Mouse (Mus musculus) hindbrain, embryonic 16.5 days (tissue): ENCODE results near the gene Slc9a9. TPM values are rescaled to one million over a fixed set of nuclear protein-coding genes. Genes with fewer than 3 reads are reported as not detected.

Experiments
- ATAC-seq: fragments of 200-750 bp; cut with Nextera tagmentation; 2 replicates; pipeline ENCODE4 v1.8.0; 2017; ENCODE audit warnings: moderate TSS enrichment, moderate library complexity
- H3K27ac ChIP-seq: fragments of 300-500 bp; sonication (generic); 2 replicates; pipeline ENCODE4 v1.5.1; 2014; ENCODE audit warnings: low read depth, mild to moderate bottlenecking, control low read depth, low read length, moderate library complexity
- H3K27me3 ChIP-seq: fragments of 300-500 bp; sonication (generic); replicated peaks from 2 replicates; pipeline ENCODE4 v1.6.1; 2014; ENCODE audit warnings: low read length; ENCODE audit not compliant: control insufficient read depth, insufficient read depth
- H3K36me3 ChIP-seq: fragments of 300-500 bp; sonication (generic); 2 replicates; pipeline ENCODE4 v1.6.1; 2014; ENCODE audit warnings: mild to moderate bottlenecking, low read length, moderate library complexity, mixed read lengths; ENCODE audit not compliant: control insufficient read depth, insufficient read depth
- H3K4me1 ChIP-seq: fragments of 300-500 bp; sonication (generic); 2 replicates; pipeline ENCODE4 v1.6.1; 2014; ENCODE audit warnings: low read depth, low read length; ENCODE audit not compliant: control insufficient read depth, insufficient read depth
- H3K4me2 ChIP-seq: fragments of 300-500 bp; sonication (generic); 2 replicates; pipeline ENCODE4 v1.6.1; 2014; ENCODE audit warnings: mild to moderate bottlenecking, low read length, control low read depth, moderate library complexity
- H3K4me3 ChIP-seq: fragments of 300-500 bp; sonication (generic); 2 replicates; pipeline ENCODE4 v1.5.1; 2014; ENCODE audit warnings: mild to moderate bottlenecking, low read length, control low read depth, moderate library complexity
- H3K9ac ChIP-seq: fragments of 300-500 bp; sonication (generic); 2 replicates; pipeline ENCODE4 v1.6.1; 2014; ENCODE audit warnings: low read depth, mild to moderate bottlenecking, control low read depth, low read length, moderate library complexity
- H3K9me3 ChIP-seq: fragments of 300-500 bp; sonication (generic); 2 replicates; pipeline ENCODE4 v1.6.1; 2014; ENCODE audit warnings: mild to moderate bottlenecking, low read length, moderate library complexity; ENCODE audit not compliant: control insufficient read depth
- WGBS: fragments of 180-500 bp; shearing (Covaris S2); extraction: QIAGEN DNeasy Blood & Tissue Kit; methylation state at CpG from one replicate; pipeline ENCODE4 v1.1.7; 2014; 5-methylcytosine and 5-hydroxymethylcytosine counted together
- polyA plus RNA-seq: library from polyadenylated mRNA; unstranded; fragments of >200 nt; fragmentation: Nextera tagmentation; extraction: Ambion mirVana; gene quantifications from 2 replicates; pipeline ENCODE4 v1.2.1, GENCODE M21; 2015

Slc9a9 gene
- polyA plus RNA-seq, 1 experiment from 2014 or later, result 6.9 TPM

- H3K27me3 ChIP-seq, result no peaks in the 10 kb centered on the region
- no peaks in the 10 kb centered on the region for H3K4me1 ChIP-seq
- no peak overlapping the region for H3K9ac ChIP-seq
- no peaks in the 10 kb centered on the region for H3K9me3 ChIP-seq
- no peaks in the 10 kb centered on the region for H3K36me3 ChIP-seq
- ATAC-seq, result no peak
- H3K27ac ChIP-seq, result no peak overlapping the region
- WGBS, result 43% methylated on average over 7 of the region's 7 CpGs
- no peak overlapping the region for H3K4me2 ChIP-seq
- no peak overlapping the region for H3K4me3 ChIP-seq
Measured at GRCm38 (mm10) chr9:94692122-94692521, 22.4 kb downstream of the Slc9a9 start.

- Histone ChIP-seq H3K9me3 (no peaks in the 10 kb centered on the region), H3K36me3 (no peaks in the 10 kb centered on the region), H3K27me3 (no peaks in the 10 kb centered on the region), H3K9ac (no peak overlapping the region), H3K4me1 (no peaks in the 10 kb centered on the region), H3K4me3 (no peak overlapping the region), H3K4me2 (no peak overlapping the region), H3K27ac (no peak overlapping the region)
- 96% methylated on average over 4 of the region's 4 CpGs for WGBS
- no peak for ATAC-seq
Measured at GRCm38 (mm10) chr9:94694243-94694642, 24.5 kb downstream of the Slc9a9 start.

GRCm38 (mm10) chr9:94694983-94695382 lies 25.3 kb downstream of the Slc9a9 start:
- Histone ChIP-seq H3K27me3 (no peaks in the 10 kb centered on the region), H3K9ac (no peak overlapping the region), H3K27ac (no peak overlapping the region), H3K9me3 (no peaks in the 10 kb centered on the region), H3K4me2 (no peak overlapping the region), H3K4me1 (no peaks in the 10 kb centered on the region), H3K4me3 (no peak overlapping the region), H3K36me3 (no peaks in the 10 kb centered on the region)
- ATAC-seq, result no peak
- 88% methylated on average over 3 of the region's 3 CpGs for WGBS

- no peak overlapping the region for H3K27ac ChIP-seq
- H3K27me3 ChIP-seq, result no peaks in the 10 kb centered on the region
- H3K4me3 ChIP-seq, result no peak overlapping the region
- H3K4me2 ChIP-seq, result no peak overlapping the region
- H3K4me1 ChIP-seq, result no peaks in the 10 kb centered on the region; the same call in 1 of the 2 replicates
- ATAC-seq, result no peak
- 70% methylated on average over 9 of the region's 9 CpGs for WGBS
- no peaks in the 10 kb centered on the region for H3K9me3 ChIP-seq
- no peaks in the 10 kb centered on the region for H3K36me3 ChIP-seq
- no peak overlapping the region for H3K9ac ChIP-seq
Measured at GRCm38 (mm10) chr9:94696539-94697079, 26.9 kb downstream of the Slc9a9 start.

- Histone ChIP-seq H3K9ac (no peak overlapping the region), H3K27me3 (no peaks in the 10 kb centered on the region), H3K4me1 (no peaks in the 10 kb centered on the region; the same call in 1 of the 2 replicates), H3K4me2 (no peak overlapping the region), H3K27ac (no peak overlapping the region), H3K4me3 (no peak overlapping the region), H3K36me3 (no peaks in the 10 kb centered on the region), H3K9me3 (no peaks in the 10 kb centered on the region)
- 78% methylated on average over 2 of the region's 2 CpGs for WGBS
- no peak for ATAC-seq
Measured at GRCm38 (mm10) chr9:94698175-94698574, 28.5 kb downstream of the Slc9a9 start.

- H3K4me3 ChIP-seq, result no peak overlapping the region
- no peaks in the 10 kb centered on the region for H3K27me3 ChIP-seq
- ATAC-seq, result peak; percentile 58; the same call in 1 of the 2 replicates
- no peaks in the 10 kb centered on the region; the same call in 1 of the 2 replicates for H3K4me1 ChIP-seq
- H3K4me2 ChIP-seq, result no peak overlapping the region
- H3K9me3 ChIP-seq, result no peaks in the 10 kb centered on the region
- H3K36me3 ChIP-seq, result no peaks in the 10 kb centered on the region
- no peak overlapping the region for H3K9ac ChIP-seq
- H3K27ac ChIP-seq, result no peak overlapping the region
- WGBS, result 59% methylated on average over 1 of the region's 1 CpGs
Measured at GRCm38 (mm10) chr9:94700549-94700948, 30.8 kb downstream of the Slc9a9 start.

GRCm38 (mm10) chr9:94701193-94701869 lies 31.6 kb downstream of the Slc9a9 start:
- Histone ChIP-seq H3K4me3 (no peak overlapping the region), H3K4me2 (no peak overlapping the region), H3K27me3 (no peaks in the 10 kb centered on the region), H3K4me1 (no peaks in the 10 kb centered on the region; the same call in 1 of the 2 replicates), H3K36me3 (no peaks in the 10 kb centered on the region), H3K9ac (no peak overlapping the region), H3K27ac (no peak overlapping the region), H3K9me3 (no peaks in the 10 kb centered on the region)
- no peak for ATAC-seq
- WGBS, result 56% methylated on average over 6 of the region's 6 CpGs

GRCm38 (mm10) chr9:94701965-94702634 lies 32.4 kb downstream of the Slc9a9 start:
- no peaks in the 10 kb centered on the region; the same call in 1 of the 2 replicates for H3K4me1 ChIP-seq
- no peaks in the 10 kb centered on the region for H3K36me3 ChIP-seq
- WGBS, result 56% methylated on average over 10 of the region's 10 CpGs
- H3K9me3 ChIP-seq, result no peaks in the 10 kb centered on the region
- H3K4me2 ChIP-seq, result no peak overlapping the region
- ATAC-seq, result no peak
- no peak overlapping the region for H3K4me3 ChIP-seq
- H3K27ac ChIP-seq, result no peak overlapping the region
- no peak overlapping the region for H3K9ac ChIP-seq
- H3K27me3 ChIP-seq, result no peaks in the 10 kb centered on the region

- ATAC-seq, result peak; percentile 11; the same call in 1 of the 2 replicates
- no peak overlapping the region for H3K4me3 ChIP-seq
- H3K4me1 ChIP-seq, result no peaks in the 10 kb centered on the region; the same call in 1 of the 2 replicates
- no peak overlapping the region for H3K4me2 ChIP-seq
- 71% methylated on average over 9 of the region's 9 CpGs for WGBS
- H3K27me3 ChIP-seq, result no peaks in the 10 kb centered on the region
- H3K27ac ChIP-seq, result no peak overlapping the region
- no peak overlapping the region for H3K9ac ChIP-seq
- H3K36me3 ChIP-seq, result no peaks in the 10 kb centered on the region
- H3K9me3 ChIP-seq, result no peaks in the 10 kb centered on the region
Measured at GRCm38 (mm10) chr9:94704986-94705757, 35.5 kb downstream of the Slc9a9 start.
